Mouse (Mus musculus): ENCODE results near the gene Gm28035. TPM values are rescaled to one million over a fixed set of nuclear protein-coding genes. Genes with fewer than 3 reads are reported as not detected.

Gm28035 gene
- polyA plus RNA-seq (2016; fragmentation: Nextera tagmentation; extraction: Ambion mirVana), result 0.10 TPM in 1 of 2 replicates, not detected in the other

DNA sequence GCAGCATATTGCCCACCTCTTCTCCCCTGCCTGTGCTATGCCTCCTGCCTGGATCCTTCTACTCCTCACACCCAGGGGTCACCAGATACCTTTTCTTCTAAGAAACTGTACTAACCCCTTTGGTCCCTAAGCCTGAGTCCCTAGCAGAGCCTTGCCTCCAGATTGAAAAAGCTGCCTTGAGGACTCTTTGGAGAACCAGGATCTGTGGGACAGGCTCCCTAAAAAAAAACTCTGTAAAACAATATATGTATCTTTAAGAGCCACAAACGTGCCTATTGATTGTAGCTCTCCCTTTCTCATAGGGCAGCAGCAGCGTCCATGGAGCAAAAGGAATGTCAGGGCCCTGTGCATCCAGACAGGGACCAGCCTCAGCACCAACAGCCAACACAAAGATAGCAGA lies at the start of gene Gm28035:
Gene Gm28035 (plus strand): TSS at position 301 of the 400 bp plus-strand sequence.
- Histone ChIP-seq H3K4me3 (peak within 1 kb of the TSS; percentile 89), H3K36me3 (peaks cover 64% of the 10 kb centered on the region), H3K4me1 (replicated peaks) (peaks cover 58% of the 10 kb centered on the region), H3K9me3 (no peaks in the 10 kb centered on the region), H3K27ac (0 out of 2 replicates have a peak within 1 kb of the TSS, but pooled peaks have one; percentile 6), H3K27me3 (ENCODE audit: insufficient read depth, poor library complexity, severe bottlenecking) (no peaks in the 10 kb centered on the region)
- DNase-seq (ENCODE audit: low spot score), result no peak
- 77% methylated on average over 2 of the region's 2 CpGs for WGBS

DNA sequence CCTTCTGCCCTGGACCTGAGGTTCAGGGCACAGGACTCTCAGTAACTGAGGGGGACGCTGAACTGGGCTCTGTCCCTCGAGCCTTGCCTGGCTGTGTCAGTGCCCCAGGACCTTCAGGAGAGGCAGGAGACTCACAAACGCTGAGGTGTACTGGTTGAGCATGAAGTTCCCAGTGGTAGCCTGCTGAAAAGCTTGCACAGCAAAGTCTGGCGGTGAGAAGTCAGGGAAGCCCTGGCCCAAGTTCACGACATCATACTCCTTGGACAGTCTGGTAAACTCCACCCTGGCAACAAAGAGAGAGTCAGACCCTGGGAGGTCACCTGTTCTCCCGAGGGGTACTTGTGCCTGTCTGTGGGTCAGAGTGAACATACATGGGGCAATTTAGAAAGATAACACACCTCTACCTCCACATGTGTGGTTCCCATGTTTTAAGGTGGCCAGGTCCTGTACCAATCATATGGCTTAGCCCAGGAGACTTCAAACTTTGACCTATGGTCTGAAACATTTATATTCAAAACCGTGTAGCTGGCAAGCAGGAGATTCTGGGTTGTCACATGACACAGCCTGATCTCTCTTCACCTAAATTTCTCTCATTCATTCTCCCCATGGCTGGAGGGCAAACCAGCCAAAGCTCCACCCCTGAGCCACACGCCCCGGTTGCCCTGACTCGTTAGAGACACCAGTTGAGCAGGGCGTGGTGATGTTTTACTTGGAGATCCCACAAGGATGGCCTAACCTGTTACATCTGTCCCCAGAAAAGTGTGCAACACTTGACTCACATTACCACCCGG lies 48.4 kb upstream of the Gm28035 start:
- Histone ChIP-seq H3K9me3 (no peaks in the 10 kb centered on the region), H3K36me3 (peaks cover 7% of the 10 kb centered on the region; the same call in 1 of the 2 replicates), H3K4me1 (replicated peaks) (no peaks in the 10 kb centered on the region), H3K27ac (no peak overlapping the region), H3K27me3 (ENCODE audit: insufficient read depth, poor library complexity, severe bottlenecking) (no peaks in the 10 kb centered on the region), H3K4me3 (no peak overlapping the region)
- no peak for DNase-seq (ENCODE audit: low spot score)
- 91% methylated on average over 12 of the region's 12 CpGs for WGBS

DNA sequence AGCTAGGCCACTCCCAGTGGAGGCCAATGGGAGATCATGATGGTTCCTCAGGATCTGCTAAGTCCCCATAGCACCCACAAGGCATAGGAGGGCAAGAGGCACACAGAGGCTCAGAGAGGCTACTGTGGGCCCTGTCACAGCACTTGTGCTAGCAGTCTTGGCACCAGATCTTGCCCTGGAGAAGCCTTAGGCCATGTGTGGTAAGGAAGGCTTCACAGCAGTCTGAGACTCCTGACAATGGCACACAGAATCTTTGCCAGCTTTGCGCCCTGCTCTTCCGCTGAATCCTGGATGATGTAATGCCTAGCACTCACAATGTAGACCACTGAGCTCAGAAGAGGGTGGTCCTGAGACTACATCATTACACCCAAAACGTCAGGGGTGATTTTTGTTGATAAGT lies 45.7 kb upstream of the Gm28035 start:
- DNase-seq (ENCODE audit: low spot score), result no peak
- H3K4me3 ChIP-seq, result no peak overlapping the region
- WGBS, result 84% methylated on average over 3 of the region's 3 CpGs
- H3K4me1 ChIP-seq (replicated peaks), result no peaks in the 10 kb centered on the region
- no peaks in the 10 kb centered on the region for H3K9me3 ChIP-seq
- no peak overlapping the region for H3K27ac ChIP-seq
- peaks cover 3% of the 10 kb centered on the region; the same call in 1 of the 2 replicates for H3K36me3 ChIP-seq
- H3K27me3 ChIP-seq (ENCODE audit: insufficient read depth, poor library complexity, severe bottlenecking), result no peaks in the 10 kb centered on the region

DNA sequence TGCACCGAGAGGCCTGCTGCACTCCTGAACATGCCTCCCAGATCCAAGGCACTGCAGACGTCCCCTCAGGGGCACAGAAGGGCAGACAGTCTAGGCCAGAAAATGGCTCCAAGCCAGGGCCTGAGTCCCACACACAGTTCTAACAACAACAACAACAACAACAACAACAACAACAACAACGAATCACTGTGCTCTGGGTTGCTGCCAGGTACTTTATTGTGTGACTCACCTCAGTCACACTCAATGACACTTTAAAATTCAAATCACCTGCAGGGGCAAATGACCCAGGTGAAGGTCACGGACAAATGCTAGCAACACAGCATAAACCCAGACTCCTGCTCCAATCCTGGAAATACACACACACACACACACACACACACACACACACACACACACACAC lies 42.3 kb upstream of the Gm28035 start:
- no peak for DNase-seq (ENCODE audit: low spot score)
- WGBS, result 66% methylated on average over 4 of the region's 4 CpGs
- no peaks in the 10 kb centered on the region for H3K4me1 ChIP-seq (replicated peaks)
- H3K9me3 ChIP-seq, result no peaks in the 10 kb centered on the region
- H3K27ac ChIP-seq, result no peak overlapping the region
- H3K27me3 ChIP-seq (ENCODE audit: insufficient read depth, poor library complexity, severe bottlenecking), result no peaks in the 10 kb centered on the region
- no peaks in the 10 kb centered on the region for H3K36me3 ChIP-seq
- H3K4me3 ChIP-seq, result no peak overlapping the region

DNA sequence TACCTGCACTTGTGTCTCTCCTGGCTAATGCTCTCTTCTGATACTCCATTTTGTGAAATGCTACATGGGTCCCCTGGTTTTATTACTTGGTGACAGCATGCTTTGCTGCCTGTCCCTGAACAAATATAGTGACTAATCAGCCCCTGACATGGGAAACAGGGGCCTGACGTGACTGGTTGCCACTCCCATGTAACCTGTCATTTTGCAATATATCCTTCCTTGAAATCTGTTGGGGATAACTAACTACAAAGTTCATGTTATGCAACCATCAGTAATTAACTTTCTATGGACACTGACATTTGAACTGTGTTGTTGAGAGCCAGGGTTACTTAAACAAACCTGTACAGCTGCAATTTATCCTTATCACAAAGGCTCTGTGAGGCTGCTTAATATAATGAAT lies 40.4 kb upstream of the Gm28035 start:
- H3K9me3 ChIP-seq, result no peaks in the 10 kb centered on the region
- WGBS, result 77% methylated on average over 1 of the region's 1 CpGs

DNA sequence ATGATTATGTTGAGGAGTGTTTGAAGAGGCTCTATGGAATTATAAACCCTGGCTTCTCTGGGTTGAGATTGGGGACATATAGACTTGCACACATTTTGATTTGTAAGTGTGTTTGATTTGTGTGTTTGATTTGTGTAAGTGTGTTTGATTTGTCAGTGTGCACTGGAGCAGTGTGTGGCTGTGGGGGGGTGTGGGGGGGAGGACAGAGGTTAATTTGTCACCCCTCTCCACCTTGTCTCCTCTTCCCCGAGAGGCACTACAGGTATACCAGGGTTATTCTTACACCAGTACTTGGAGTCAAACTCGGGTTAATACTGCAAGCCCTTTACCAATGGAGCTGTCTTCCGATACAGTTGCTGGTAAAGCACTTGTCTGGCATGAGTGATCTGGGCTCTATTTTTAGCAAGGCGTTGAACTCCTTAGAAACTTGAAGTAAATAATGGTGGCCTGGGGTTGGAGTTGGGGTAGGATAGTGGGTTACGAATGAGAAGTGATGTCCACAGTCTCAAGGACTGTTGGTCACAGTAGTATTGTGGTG lies 39.9 kb upstream of the Gm28035 start:
- no peak for DNase-seq (ENCODE audit: low spot score)
- H3K27me3 ChIP-seq (ENCODE audit: insufficient read depth, poor library complexity, severe bottlenecking), result no peaks in the 10 kb centered on the region
- WGBS, result 84% methylated on average over 5 of the region's 5 CpGs
- no peaks in the 10 kb centered on the region for H3K9me3 ChIP-seq
- H3K4me1 ChIP-seq (replicated peaks), result peaks cover 8% of the 10 kb centered on the region
- H3K27ac ChIP-seq, result no peak overlapping the region
- H3K4me3 ChIP-seq, result no peak overlapping the region
- H3K36me3 ChIP-seq, result no peaks in the 10 kb centered on the region

More for the DNA sequence above, 40.4 kb upstream of the Gm28035 start:
- no peak overlapping the region for H3K4me3 ChIP-seq
- H3K27ac ChIP-seq, result no peak overlapping the region
- no peak for DNase-seq (ENCODE audit: low spot score)
- no peaks in the 10 kb centered on the region for H3K36me3 ChIP-seq
- H3K27me3 ChIP-seq (ENCODE audit: insufficient read depth, poor library complexity, severe bottlenecking), result no peaks in the 10 kb centered on the region
- H3K4me1 ChIP-seq (replicated peaks), result peaks cover 8% of the 10 kb centered on the region

DNA sequence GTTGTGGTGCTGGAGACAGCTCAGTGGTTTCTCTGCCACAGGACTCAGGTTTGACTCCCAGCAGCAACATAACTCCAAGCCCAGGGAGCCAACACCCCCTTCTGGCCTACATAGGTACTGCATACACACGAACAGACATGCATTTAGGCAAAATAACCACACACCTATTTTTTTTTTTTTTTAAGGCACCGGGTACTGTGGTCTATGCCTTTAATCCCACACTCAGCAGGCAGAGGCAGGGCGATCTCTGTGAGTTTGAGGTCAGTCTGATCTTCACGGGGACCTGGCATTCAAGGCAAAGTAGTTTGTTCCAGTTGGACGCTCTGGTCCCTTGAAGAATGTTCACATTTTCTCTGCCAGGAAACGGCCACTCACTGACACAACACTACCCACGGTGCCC lies 36.9 kb upstream of the Gm28035 start:
- DNase-seq (ENCODE audit: low spot score), result peak; percentile 25

DNA sequence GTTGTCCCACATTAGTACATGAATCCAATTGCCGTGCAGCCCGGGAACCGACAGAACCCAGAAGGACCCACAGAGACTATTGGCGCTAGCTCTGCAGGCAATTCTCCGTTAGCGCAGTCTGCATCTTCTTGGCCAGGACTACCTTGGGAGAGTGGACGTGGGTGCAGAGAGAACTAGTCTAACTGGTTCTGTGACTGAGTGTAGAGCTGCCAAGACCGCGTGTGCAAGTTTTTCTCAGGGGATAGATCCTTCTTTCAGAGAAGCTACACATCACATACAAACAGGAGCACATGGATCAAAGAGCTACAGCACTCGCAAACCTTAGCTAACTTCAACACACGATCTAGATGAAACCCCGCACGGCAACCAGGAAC lies 35.1 kb upstream of the Gm28035 start:
- no peak for DNase-seq (ENCODE audit: low spot score)
- Histone ChIP-seq H3K4me1 (replicated peaks) (peaks cover 23% of the 10 kb centered on the region), H3K4me3 (peak overlapping the region; percentile 80), H3K9me3 (no peaks in the 10 kb centered on the region), H3K27me3 (ENCODE audit: insufficient read depth, poor library complexity, severe bottlenecking) (no peaks in the 10 kb centered on the region), H3K36me3 (no peaks in the 10 kb centered on the region), H3K27ac (peak overlapping the region; percentile 80)
- WGBS, result 6% methylated on average over 13 of the region's 13 CpGs

More for the DNA sequence above, 36.9 kb upstream of the Gm28035 start:
- no peaks in the 10 kb centered on the region for H3K9me3 ChIP-seq
- peaks cover 23% of the 10 kb centered on the region for H3K4me1 ChIP-seq (replicated peaks)
- no peaks in the 10 kb centered on the region for H3K27me3 ChIP-seq (ENCODE audit: insufficient read depth, poor library complexity, severe bottlenecking)
- H3K4me3 ChIP-seq, result no peak overlapping the region
- H3K27ac ChIP-seq, result no peak overlapping the region
- H3K36me3 ChIP-seq, result no peaks in the 10 kb centered on the region
- WGBS, result 77% methylated on average over 7 of the region's 7 CpGs

DNA sequence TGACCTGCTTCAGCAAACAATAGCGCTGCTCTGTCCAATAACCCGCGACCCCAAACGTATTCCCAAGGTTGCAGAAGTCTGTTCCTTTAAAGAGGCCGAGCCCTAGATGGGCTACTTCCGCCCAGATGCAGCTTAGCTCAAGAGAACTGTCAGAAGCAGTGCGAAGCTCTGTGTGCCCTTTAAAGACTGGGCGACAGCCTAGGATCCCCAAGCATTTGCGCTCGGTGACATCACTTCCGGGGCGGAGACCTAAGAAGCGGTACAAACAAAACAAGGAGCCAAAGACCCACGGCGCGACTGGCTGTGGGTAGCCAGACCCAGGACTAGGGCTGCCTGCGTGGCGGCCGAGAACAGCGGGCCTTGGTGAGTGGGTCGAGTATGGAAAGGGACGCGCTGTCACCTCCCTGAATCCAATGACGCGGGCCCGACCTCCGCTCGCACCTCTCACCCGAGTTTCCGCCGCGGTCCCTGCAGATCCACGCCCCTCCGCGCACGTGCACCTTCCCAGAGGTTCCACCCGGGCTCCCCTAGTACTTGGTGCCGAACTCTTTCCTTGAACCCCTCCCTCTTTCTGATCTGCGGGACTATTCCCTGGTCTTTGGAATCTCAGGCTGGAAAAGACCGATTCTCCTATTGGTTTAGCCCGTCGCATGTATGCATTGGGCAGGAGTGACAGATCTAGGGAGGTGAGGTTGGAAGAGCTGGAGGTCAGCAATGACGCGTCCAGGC lies 34.6 kb upstream of the Gm28035 start, which contains the start of gene Kyat1:
Gene Kyat1 (minus strand): TSS at position 219 of the 729 bp plus-strand sequence.
- H3K4me1 ChIP-seq (replicated peaks), result peaks cover 23% of the 10 kb centered on the region
- WGBS, result under 1% methylated on average over 44 of the region's 44 CpGs
- peak within 1 kb of the TSS; percentile 80 for H3K4me3 ChIP-seq
- H3K36me3 ChIP-seq, result no peaks in the 10 kb centered on the region
- no peaks in the 10 kb centered on the region for H3K27me3 ChIP-seq (ENCODE audit: insufficient read depth, poor library complexity, severe bottlenecking)
- DNase-seq (ENCODE audit: low spot score), result peak; percentile 94
- H3K9me3 ChIP-seq, result no peaks in the 10 kb centered on the region
- H3K27ac ChIP-seq, result peak within 1 kb of the TSS; percentile 80

DNA sequence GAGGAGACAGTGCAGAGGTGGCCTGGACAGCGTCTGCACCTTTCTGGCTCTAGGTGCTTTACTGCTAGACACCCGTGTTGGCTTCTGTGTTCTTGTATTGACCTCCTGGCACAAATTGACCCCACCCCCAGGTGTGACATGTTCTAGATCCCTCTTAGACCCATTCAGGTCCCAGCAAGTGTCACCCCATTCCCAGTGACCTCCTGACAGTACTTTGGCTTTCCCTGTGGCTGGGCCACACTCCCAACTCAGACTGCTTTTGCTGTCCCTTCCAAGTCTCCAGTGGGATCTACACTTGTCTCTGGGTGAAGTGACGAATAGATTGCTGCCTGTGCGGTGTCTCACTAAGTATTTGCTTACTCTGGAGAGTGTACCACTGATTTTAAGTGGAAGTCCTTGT lies 33.0 kb upstream of the Gm28035 start:
- WGBS, result 87% methylated on average over 4 of the region's 4 CpGs
- Histone ChIP-seq H3K27ac (no peak overlapping the region), H3K27me3 (ENCODE audit: insufficient read depth, poor library complexity, severe bottlenecking) (no peaks in the 10 kb centered on the region), H3K4me1 (replicated peaks) (peaks cover 23% of the 10 kb centered on the region), H3K4me3 (no peak overlapping the region), H3K36me3 (no peaks in the 10 kb centered on the region), H3K9me3 (no peaks in the 10 kb centered on the region)
- DNase-seq (ENCODE audit: low spot score), result no peak

DNA sequence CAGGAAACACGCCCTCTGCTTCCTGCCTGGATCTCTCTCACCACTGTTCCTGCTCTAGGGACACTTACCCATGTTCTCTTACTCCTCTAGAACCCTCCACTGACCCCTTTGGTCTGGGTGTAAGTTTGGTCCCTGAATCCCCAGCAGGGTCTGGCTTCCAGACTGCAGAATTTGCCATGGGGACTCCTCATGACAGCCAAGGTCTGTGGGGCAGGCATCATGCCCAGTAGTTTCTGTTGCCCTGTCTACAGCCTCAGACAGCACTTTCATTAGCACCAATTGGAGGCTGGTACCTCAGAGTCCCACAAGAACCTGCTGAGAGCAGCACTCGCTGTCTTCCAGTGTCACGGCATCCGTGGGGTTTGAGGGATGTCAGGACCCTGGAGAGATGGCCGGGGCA lies 32.5 kb upstream of the Gm28035 start:
- no peak overlapping the region for H3K4me3 ChIP-seq
- no peaks in the 10 kb centered on the region for H3K27me3 ChIP-seq (ENCODE audit: insufficient read depth, poor library complexity, severe bottlenecking)
- WGBS, result 83% methylated on average over 5 of the region's 5 CpGs
- no peaks in the 10 kb centered on the region for H3K36me3 ChIP-seq
- no peak for DNase-seq (ENCODE audit: low spot score)
- H3K4me1 ChIP-seq (replicated peaks), result peaks cover 23% of the 10 kb centered on the region
- no peaks in the 10 kb centered on the region for H3K9me3 ChIP-seq
- no peak overlapping the region for H3K27ac ChIP-seq

DNA sequence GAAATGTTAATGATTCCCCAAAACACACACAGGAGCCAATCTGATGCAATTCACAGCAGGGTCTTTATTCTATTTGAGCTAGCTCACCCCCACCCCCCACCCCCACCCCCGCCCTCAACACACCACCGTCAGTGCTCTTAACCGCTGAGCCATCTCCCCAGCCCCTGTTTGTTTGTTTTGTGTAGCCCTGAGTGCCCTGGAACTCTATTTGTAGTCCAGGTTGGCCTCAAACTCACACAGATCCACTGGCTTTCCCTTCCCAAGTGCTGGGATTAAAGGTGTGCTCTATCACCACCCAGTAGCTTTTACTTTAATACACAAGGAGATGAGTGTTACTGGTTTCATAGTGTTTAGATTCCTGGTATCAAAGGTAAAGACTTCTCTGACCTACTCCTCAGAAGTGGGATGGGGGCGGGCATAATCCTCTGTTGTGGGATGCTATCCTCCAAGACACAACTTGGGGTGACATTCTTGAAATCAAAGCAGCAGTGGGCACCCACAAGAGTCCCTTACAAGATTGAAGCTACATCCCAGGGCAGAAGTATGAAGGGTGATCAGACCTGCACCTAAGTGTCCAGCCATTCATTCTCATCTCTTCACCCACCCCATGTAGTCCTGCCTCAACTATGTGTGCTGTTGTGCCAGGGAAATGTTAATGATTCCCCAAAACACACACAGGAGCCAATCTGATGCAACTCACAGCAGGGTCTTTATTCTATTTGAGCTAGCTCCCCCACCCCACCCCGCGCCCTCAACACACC lies 28.8 kb upstream of the Gm28035 start:
- 69% methylated on average over 6 of the region's 6 CpGs for WGBS

More for the DNA sequence above, 28.8 kb upstream of the Gm28035 start:
- peaks cover 8% of the 10 kb centered on the region for H3K4me1 ChIP-seq (replicated peaks)
- no peak overlapping the region for H3K27ac ChIP-seq
- no peak overlapping the region for H3K4me3 ChIP-seq
- no peaks in the 10 kb centered on the region for H3K36me3 ChIP-seq
- H3K27me3 ChIP-seq (ENCODE audit: insufficient read depth, poor library complexity, severe bottlenecking), result no peaks in the 10 kb centered on the region
- DNase-seq (ENCODE audit: low spot score), result no peak
- H3K9me3 ChIP-seq, result no peaks in the 10 kb centered on the region
